Mouse (Mus musculus) cortical plate, adult 2 months (tissue): ENCODE results near the gene Npdc1.
A peak's percentile ranks its signal among the peaks of the same experiment; 100 is the strongest.

Source experiments
- CTCF ChIP-seq: fragments of 200-500 bp; IDR thresholded peaks from 2 replicates; pipeline ENCODE4 v1.5.1; 2011; ENCODE audit warnings: mild to moderate bottlenecking, control low read depth, low read length; ENCODE audit not compliant: insufficient read depth; ENCODE audit errors: extremely low read depth
- POLR2A ChIP-seq: fragments of 200-500 bp; IDR thresholded peaks from 2 replicates; pipeline ENCODE4 v1.6.1; 2011; ENCODE audit warnings: mild to moderate bottlenecking, low read length, control low read depth; ENCODE audit not compliant: insufficient read depth; ENCODE audit errors: extremely low read depth

DNA sequence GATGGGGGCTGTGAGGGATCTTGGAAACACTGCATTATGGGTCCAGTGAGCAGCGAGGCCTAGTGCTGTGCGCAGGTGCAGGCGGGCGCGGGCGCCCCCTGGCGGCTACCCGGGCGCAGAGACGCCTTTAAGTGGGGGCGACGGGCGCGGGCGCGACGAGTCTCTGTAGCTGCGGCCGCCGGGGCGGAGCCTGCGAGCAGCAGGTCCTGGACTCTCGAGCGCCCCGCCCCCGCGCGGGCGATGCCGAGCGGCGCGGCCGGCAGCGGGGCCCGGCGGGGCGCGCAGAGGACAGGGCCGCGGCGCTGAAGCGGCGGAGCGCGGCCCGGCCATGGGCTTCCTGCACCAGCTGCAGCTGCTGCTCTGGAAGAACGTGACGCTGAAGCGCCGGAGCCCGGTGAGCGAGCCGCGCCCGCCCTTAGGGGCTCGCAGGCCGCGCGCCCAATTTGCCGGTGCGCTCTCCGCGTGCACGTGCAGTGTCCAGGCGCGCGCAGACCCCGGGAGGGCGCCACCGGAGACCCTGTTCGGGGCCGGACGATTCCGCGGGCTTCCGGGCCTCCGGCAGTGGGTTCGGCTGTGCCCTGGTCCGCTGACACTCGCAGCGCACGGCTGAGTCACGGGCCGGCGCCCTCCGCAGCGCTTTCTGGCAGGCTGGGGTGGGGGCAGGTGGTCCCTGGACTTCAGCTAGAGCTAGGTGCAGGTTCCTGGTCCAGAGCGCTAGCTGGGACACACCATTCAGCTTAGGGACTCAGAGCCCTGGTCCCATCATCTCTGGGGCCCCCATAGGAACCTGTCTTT lies 29.5 kb downstream of the Npdc1 start, which contains the start of gene Abca2:
- peak; percentile 46; the same call in 1 of the 2 replicates for TF ChIP-seq POLR2A
- peak; percentile 51 for TF ChIP-seq CTCF
